Mouse (Mus musculus): Measurements from ENCODE around the gene Ripply1. TPM values are rescaled to one million over a fixed set of nuclear protein-coding genes. Genes with fewer than 3 reads are reported as not detected.

Gene Ripply1
- polyA plus RNA-seq (2015; fragmentation: Nextera tagmentation; extraction: Ambion mirVana): not detected in 2 replicates

DNA sequence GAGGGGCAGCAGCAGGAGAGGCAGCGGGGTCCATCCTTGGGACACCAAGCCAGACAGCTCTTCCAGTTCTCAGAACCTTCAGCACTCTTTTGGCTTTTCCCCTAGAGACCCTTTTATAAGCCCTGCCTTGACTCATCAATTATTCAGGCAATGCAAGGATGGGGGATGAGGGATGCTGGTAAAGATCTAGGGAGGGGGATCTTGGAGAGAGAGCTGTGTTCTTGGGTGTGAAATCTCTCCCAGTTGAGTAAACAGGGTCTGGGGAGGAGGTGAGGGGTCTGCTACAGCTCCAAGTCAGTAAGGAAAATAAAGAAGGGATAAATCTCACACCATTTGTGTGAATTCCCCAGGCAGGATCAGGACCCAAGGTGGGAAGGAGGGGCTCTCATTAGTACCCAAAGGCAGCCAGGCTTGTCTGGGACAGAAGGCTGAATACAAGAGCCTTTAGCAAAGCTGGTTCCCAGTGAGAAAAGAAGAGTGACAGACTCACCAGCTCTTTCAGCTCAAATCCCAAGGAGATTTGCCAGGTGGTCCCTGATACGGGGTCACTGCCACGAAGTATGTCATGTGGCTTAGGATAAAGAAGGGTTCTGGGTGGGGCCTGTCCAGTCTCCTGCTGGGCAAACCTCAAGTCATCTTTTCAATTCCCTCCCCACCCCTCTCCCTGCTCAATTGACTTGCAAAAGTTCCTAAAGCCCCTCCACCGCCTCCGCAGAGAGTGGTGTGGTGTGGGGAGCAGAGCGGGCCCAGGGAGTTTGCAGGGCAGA lies at the start of gene Ripply1:
TSS of gene Ripply1 (minus strand) at position 76 of the 767 bp plus-strand sequence.
- DNase-seq (ENCODE audit: low spot score): no peak

DNA sequence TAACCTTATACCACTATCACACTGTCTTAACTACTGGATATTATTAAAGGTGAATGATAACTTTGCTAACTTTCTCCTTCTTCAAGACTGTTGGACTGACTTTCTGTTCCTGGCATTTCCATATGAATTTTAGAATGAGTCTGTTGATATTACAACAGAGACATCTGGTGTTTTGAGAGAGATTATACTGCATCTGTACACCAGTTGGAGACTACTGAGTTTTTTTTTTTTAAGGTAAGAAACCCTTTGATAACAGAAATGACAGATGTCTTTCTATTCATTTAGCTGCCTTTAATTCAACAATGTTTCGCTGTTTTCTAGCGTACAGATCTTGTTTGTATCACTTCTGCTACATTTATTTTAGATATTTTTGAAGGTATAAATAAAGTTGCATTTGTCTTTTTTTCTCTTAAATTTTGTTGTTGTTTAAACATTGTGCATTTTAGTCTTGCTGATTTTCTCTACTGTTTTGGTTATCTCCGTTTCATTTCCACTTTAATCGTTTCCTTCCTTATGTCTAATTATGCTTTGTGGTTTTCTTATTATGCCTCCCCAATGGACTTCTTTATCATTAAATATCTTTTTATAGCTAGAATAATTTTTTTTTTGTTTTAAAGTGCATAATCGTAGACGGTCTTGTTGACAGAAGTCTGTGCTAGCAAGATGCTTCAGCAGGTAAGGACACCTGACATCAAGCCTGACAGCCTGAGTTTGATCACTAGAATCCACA lies 46.4 kb upstream of the Ripply1 start:
- no peak for DNase-seq (ENCODE audit: low spot score)

- no peak for DNase-seq (ENCODE audit: low spot score)
These were observed 44.8 kb upstream of the Ripply1 start for GRCm38 (mm10) chrX:139826926-139827325.

DNA sequence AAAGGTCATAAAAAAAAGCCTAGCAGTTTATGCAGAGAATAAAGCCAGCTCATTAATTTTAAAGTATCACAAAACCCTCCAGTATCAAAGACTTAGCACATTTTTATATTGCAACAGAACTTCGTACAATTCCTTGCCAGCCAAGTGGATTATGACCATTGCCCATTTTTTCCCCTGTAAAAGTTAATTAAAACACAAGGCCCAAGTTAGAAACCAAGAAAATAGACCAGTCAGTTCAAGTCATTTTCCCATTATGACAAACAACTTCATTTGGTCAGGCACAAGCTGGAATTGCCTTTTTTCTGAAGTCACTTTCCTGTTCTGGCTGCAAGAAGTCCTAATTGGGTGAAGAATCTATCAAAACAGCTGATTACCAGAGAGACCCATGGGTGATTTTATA lies 43.2 kb upstream of the Ripply1 start:
- DNase-seq (ENCODE audit: low spot score): no peak

GRCm38 (mm10) chrX:139815201-139815600 lies 33.0 kb upstream of the Ripply1 start:
- DNase-seq (ENCODE audit: low spot score): no peak

- DNase-seq (ENCODE audit: low spot score): no peak
These were observed 32.0 kb upstream of the Ripply1 start for GRCm38 (mm10) chrX:139814018-139814635.

DNA sequence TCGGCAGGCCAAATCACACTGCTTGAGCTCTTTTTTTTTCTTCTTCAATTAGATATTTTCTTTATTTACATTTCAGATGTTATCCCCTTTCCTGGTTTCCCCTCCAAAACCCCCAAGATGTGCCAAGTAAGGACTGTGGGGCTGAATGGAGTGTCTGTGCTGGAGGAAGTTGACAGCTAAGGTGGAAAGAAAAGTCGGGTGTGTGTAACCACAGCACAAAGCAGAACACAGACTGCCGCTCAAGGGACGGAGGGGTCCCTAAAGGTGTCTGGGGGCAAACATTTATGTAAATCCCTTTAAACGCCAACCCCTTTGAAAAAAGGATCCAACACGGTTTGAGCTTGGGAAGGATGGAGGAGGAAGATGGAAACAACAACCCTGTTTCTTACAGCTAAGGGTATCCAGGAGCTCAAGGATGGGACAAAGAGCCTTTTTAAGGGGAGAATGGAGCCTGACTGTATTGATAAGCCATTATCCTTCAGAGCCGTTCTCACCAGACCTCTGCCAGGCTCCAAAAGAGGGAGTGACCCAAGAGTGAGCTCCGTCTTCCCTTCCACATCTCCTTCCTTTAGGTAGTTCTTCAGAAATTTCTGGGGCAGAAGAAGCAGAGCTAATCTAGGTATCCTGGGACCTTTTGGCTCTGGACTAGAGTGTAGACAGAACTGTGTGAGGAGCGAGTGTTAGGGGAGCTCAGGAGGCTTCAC lies 31.3 kb upstream of the Ripply1 start:
- DNase-seq (ENCODE audit: low spot score): no peak

- no peak for DNase-seq (ENCODE audit: low spot score)
These were observed 30.6 kb upstream of the Ripply1 start for GRCm38 (mm10) chrX:139812636-139813298.

- no peak for DNase-seq (ENCODE audit: low spot score)
These were observed 26.3 kb upstream of the Ripply1 start for GRCm38 (mm10) chrX:139808501-139808900.

DNA sequence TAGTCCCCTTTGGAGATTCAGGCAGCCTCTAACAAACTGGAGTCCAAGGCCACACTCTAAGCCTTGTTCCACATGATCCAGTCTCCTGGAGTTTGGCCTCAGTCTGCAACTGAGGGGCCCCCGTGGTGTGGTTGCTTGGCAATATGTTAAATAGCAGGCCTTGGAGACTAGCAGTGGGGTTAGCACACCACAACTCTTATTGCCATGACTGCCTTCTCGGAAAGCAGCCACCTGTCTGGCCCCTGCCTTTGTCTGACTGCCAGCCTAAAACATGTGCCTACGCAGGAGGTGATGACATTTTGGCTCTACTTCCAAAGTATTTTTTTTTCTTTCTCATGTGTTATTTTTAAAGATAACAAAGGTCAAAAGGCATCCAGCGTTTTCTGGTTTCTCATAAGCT lies 25.9 kb upstream of the Ripply1 start:
- no peak for DNase-seq (ENCODE audit: low spot score)

DNA sequence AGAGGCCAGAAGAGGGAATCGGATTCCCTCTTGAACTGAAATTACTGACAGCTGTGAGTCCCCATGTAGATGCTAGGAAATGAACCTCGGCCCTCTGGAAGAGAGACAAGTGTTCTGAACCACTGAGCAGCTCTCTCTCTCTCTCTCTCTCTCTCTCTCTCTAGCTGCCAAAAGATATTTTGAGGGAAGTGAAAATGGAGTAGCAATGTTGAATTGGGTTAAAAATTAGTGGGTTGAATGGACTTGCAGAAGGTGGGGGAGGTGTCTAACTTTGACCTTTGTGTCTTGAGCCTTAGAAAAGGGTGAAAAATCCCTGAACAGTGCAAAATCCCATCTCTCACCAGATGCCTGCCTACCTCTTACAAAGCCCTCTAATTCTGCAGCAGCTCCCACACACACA lies 25.2 kb upstream of the Ripply1 start:
- no peak for DNase-seq (ENCODE audit: low spot score)

DNA sequence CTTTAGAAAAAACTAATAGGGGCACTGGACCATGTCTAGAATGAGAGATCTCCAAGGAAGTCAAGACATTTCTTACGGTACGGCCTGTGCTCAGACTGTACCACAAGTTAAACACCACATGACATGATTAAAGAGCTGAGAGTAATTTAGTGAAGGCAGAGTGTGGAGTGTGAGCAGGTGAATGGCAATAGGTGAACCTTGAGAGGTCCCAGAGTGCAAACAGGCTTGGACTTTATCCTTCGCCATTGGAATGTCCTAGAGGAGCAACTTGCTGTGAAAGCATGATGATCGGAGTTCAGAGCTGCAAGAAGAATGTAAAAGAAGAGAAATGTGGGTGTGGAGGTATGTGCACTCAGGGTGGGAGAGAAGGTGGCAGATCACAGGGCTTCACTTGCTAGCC lies 23.8 kb upstream of the Ripply1 start:
- no peak for DNase-seq (ENCODE audit: low spot score)

GRCm38 (mm10) chrX:139803028-139803427 lies 20.9 kb upstream of the Ripply1 start:
- no peak for DNase-seq (ENCODE audit: low spot score)

DNA sequence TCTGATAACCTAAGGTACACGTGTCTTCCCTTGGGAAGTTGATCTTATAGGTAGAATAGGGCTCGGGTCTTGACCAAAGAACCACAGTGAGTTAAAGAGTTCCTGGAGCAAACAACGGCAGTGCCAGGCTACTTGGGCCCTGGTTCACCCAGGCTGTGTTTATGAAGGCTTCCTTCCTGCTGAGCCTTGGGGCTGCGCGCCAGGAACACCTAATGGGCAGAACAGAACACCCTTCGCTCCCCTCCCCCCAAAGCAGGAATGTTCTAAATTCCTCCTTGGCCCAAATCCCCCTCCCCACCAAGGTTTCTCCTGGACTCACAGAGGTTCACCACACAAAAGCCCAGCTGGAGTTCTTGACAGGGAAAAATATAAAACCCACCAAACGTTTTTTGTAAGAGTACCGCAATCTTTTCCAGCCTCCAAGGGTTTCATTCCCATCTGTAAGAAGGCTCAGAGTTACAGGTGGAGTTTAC lies 18.3 kb upstream of the Ripply1 start, which contains the start of gene Cldn2:
TSS of gene Cldn2 (plus strand) at position 423 of the 473 bp plus-strand sequence.
- DNase-seq (ENCODE audit: low spot score): no peak

DNA sequence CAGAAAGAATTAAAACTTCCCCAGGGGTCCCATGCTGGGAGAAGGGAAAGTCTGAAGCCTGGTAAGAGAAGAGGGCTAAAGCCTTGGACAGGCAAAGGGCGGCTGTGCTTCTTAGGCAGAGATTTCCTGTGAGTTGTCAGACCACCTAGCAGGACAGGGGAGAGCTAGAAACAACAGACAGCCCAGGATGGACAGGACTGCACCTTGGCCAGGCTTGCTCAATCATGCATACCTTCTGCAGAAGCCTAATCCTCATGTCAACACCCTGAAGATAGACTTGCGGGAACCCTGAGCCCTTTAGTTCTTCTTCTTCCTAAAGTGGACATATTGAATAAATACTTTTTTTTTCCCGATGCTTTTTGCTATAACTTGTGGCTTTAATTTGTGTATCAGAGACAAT lies 17.8 kb upstream of the Ripply1 start:
- no peak for DNase-seq (ENCODE audit: low spot score)

DNA sequence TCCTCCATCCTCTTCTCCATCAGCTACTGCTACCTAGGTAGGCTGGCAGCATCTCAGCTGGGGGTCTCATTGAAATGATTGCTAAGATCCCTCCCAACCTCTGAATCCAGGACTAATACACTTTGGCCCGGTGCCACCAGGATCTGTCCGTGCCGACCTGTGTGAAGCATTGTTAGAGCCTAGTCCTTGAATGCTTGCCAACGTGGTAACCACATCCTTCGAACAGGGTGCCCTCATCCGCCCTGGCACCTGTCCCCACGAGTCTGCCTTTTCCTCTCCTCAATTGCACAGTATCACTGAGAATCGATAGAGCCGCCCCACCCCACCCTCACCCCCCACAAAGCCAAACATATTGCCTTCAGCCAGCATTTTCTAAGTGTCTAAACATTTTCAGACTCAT lies 15.7 kb upstream of the Ripply1 start:
- DNase-seq (ENCODE audit: low spot score): peak; percentile 9

GRCm38 (mm10) chrX:139796037-139796436 lies 13.9 kb upstream of the Ripply1 start:
- no peak for DNase-seq (ENCODE audit: low spot score)

- DNase-seq (ENCODE audit: low spot score): no peak
These were observed 12.1 kb upstream of the Ripply1 start for GRCm38 (mm10) chrX:139794072-139794845.

DNA sequence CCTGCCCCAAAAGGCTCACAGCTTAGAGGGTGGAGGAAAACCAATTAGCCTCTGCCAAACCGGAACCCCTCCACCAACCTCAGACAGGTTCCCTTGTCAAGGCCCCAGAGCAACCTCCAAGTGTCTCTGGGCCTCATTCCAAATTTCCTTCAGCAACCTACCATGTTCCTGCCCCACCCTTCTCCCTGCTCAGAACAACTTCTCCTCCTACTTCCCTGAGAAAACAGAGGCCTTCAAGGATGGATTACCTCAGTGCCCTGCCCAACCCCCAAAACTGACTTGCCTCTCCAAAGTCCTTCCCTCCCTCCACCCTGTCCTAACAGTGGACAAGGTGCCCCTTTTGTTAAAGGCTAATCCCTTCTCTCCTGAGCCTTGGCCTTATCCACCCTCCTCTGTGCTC lies 3.6 kb upstream of the Ripply1 start:
- DNase-seq (ENCODE audit: low spot score): no peak

DNA sequence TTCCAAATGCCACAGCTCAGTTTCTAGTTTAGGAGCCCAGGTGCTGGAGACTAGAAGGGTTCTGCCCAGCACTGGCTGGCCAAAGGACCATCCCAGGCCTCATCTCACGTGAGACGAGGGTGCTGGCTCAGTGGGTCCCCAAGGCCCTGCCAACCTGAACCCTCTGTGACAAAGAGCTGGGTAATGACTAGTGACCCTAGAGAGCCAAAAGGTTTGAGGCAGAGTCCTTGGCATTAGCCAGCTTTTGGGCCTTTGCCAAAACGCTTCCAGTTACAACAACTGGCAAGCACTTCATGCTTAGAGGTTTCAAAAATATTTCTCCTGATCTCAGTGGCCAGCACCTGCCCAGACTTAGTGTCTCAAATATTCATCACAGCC lies 881 bp upstream of the Ripply1 start:
- DNase-seq (ENCODE audit: low spot score): no peak
